Mouse (Mus musculus) intestine, embryonic 16.5 days (tissue): ENCODE measurements at regions not wholly inside any gene's neighbourhood (a gene's known extent, or its start where the extent isn't known, plus 50 kb on each side); places are given as distances from the start of the nearest gene placed in this dataset.
A peak's percentile ranks its signal among the peaks of the same experiment; 100 is the strongest.

Experiments used
- ATAC-seq: fragments of 200-750 bp; cut with Nextera tagmentation; 2 replicates; pipeline ENCODE4 v1.8.0; 2017; ENCODE audit warnings: moderate TSS enrichment, moderate library complexity
- H3K27ac ChIP-seq: fragments of 300-500 bp; sonication (generic); 2 replicates; pipeline ENCODE4 v1.5.1; 2014; ENCODE audit warnings: mild to moderate bottlenecking, low read length
- H3K27me3 ChIP-seq: fragments of 300-500 bp; sonication (generic); replicated peaks from 2 replicates; pipeline ENCODE4 v1.6.1; 2014; ENCODE audit warnings: low read length, control low read depth, mixed read lengths; ENCODE audit not compliant: control insufficient read depth, insufficient read depth
- H3K36me3 ChIP-seq: fragments of 300-500 bp; sonication (generic); 2 replicates; pipeline ENCODE4 v1.6.1; 2014; ENCODE audit warnings: low read length, control low read depth; ENCODE audit not compliant: control insufficient read depth, insufficient read depth
- H3K4me1 ChIP-seq: fragments of 300-500 bp; sonication (generic); 2 replicates; pipeline ENCODE4 v1.6.1; 2014; ENCODE audit warnings: low read length, control low read depth, mixed read lengths; ENCODE audit not compliant: control insufficient read depth, insufficient read depth
- H3K4me2 ChIP-seq: fragments of 300-500 bp; sonication (generic); 2 replicates; pipeline ENCODE4 v1.6.1; 2014; ENCODE audit warnings: low read depth, low read length, control low read depth
- H3K4me3 ChIP-seq: fragments of 300-500 bp; sonication (generic); 2 replicates; pipeline ENCODE4 v1.5.1; 2014; ENCODE audit warnings: mild to moderate bottlenecking, low read length
- H3K9ac ChIP-seq: fragments of 300-500 bp; sonication (generic); 2 replicates; pipeline ENCODE4 v1.6.1; 2014; ENCODE audit warnings: low read depth, low read length
- H3K9me3 ChIP-seq: fragments of 300-500 bp; sonication (generic); 2 replicates; pipeline ENCODE4 v1.6.1; 2016; ENCODE audit warnings: low read length, control low read depth; ENCODE audit not compliant: control insufficient read depth
- WGBS: fragments of 180-500 bp; shearing (Covaris S2); extraction: QIAGEN DNeasy Blood & Tissue Kit; methylation state at CpG from one replicate; pipeline ENCODE4 v1.1.7; 2014; 5-methylcytosine and 5-hydroxymethylcytosine counted together

- H3K36me3 ChIP-seq: no peaks in the 10 kb centered on the region
Measured at GRCm38 (mm10) chr1:105900158-105900557, 90.0 kb upstream of the Zcchc2 start.

GRCm38 (mm10) chr1:105900920-105901319 is 89.3 kb upstream of the Zcchc2 start:
- H3K4me1 ChIP-seq: no peaks in the 10 kb centered on the region
- H3K4me2 ChIP-seq: no peak overlapping the region
- no peak for ATAC-seq
- WGBS: 77% methylated on average over 7 of the region's 7 CpGs
- H3K9me3 ChIP-seq: no peaks in the 10 kb centered on the region
- no peak overlapping the region for H3K4me3 ChIP-seq
- no peaks in the 10 kb centered on the region for H3K27me3 ChIP-seq
- H3K27ac ChIP-seq: no peak overlapping the region
- no peaks in the 10 kb centered on the region for H3K36me3 ChIP-seq
- H3K9ac ChIP-seq: no peak overlapping the region

More at GRCm38 (mm10) chr1:105900158-105900557, 90.0 kb upstream of the Zcchc2 start:
- no peaks in the 10 kb centered on the region for H3K27me3 ChIP-seq
- H3K4me2 ChIP-seq: no peak overlapping the region
- H3K4me3 ChIP-seq: no peak overlapping the region
- no peak for ATAC-seq
- 72% methylated on average over 5 of the region's 5 CpGs for WGBS
- no peaks in the 10 kb centered on the region for H3K9me3 ChIP-seq
- H3K27ac ChIP-seq: no peak overlapping the region
- no peaks in the 10 kb centered on the region for H3K4me1 ChIP-seq
- H3K9ac ChIP-seq: no peak overlapping the region

GRCm38 (mm10) chr1:105903286-105904115 is 86.7 kb upstream of the Zcchc2 start:
- Histone ChIP-seq H3K4me2 (no peak overlapping the region), H3K27ac (no peak overlapping the region), H3K4me3 (no peak overlapping the region), H3K4me1 (0 out of 2 replicates have a peak, but pooled peaks cover 2% of the 10 kb centered on the region), H3K9ac (no peak overlapping the region), H3K9me3 (no peaks in the 10 kb centered on the region), H3K36me3 (no peaks in the 10 kb centered on the region), H3K27me3 (no peaks in the 10 kb centered on the region)
- WGBS: 68% methylated on average over 8 of the region's 8 CpGs
- ATAC-seq: no peak

- H3K27me3 ChIP-seq: no peaks in the 10 kb centered on the region
- no peak overlapping the region for H3K4me3 ChIP-seq
- no peak overlapping the region for H3K9ac ChIP-seq
- 0 out of 2 replicates have a peak, but pooled peaks cover 4% of the 10 kb centered on the region for H3K4me1 ChIP-seq
- H3K4me2 ChIP-seq: no peak overlapping the region
- H3K9me3 ChIP-seq: no peaks in the 10 kb centered on the region
- no peaks in the 10 kb centered on the region for H3K36me3 ChIP-seq
- ATAC-seq: no peak
- H3K27ac ChIP-seq: no peak overlapping the region
- 90% methylated on average over 3 of the region's 3 CpGs for WGBS
Measured at GRCm38 (mm10) chr1:105904737-105905136, 85.5 kb upstream of the Zcchc2 start.

GRCm38 (mm10) chr1:105905785-105906426 is 84.3 kb upstream of the Zcchc2 start:
- Histone ChIP-seq H3K9me3 (no peaks in the 10 kb centered on the region), H3K4me3 (no peak overlapping the region), H3K36me3 (no peaks in the 10 kb centered on the region), H3K9ac (no peak overlapping the region), H3K27ac (no peak overlapping the region), H3K4me1 (0 out of 2 replicates have a peak, but pooled peaks cover 4% of the 10 kb centered on the region), H3K4me2 (no peak overlapping the region), H3K27me3 (no peaks in the 10 kb centered on the region)
- ATAC-seq: no peak
- WGBS: 57% methylated on average over 9 of the region's 9 CpGs

- H3K27ac ChIP-seq: no peak overlapping the region
- H3K4me2 ChIP-seq: no peak overlapping the region
- H3K27me3 ChIP-seq: no peaks in the 10 kb centered on the region
- H3K4me1 ChIP-seq: 0 out of 2 replicates have a peak, but pooled peaks cover 4% of the 10 kb centered on the region
- H3K9ac ChIP-seq: no peak overlapping the region
- ATAC-seq: no peak
- WGBS: 73% methylated on average over 2 of the region's 2 CpGs
- H3K9me3 ChIP-seq: no peaks in the 10 kb centered on the region
- no peak overlapping the region for H3K4me3 ChIP-seq
- no peaks in the 10 kb centered on the region for H3K36me3 ChIP-seq
Measured at GRCm38 (mm10) chr1:105906427-105906798, 83.8 kb upstream of the Zcchc2 start.

- Histone ChIP-seq H3K9ac (no peak overlapping the region), H3K4me1 (0 out of 2 replicates have a peak, but pooled peaks cover 4% of the 10 kb centered on the region), H3K27ac (no peak overlapping the region), H3K27me3 (no peaks in the 10 kb centered on the region), H3K4me3 (no peak overlapping the region), H3K4me2 (no peak overlapping the region), H3K36me3 (no peaks in the 10 kb centered on the region), H3K9me3 (no peaks in the 10 kb centered on the region)
- WGBS: 34% methylated on average over 15 of the region's 15 CpGs
- ATAC-seq: peak; percentile 76
Measured at GRCm38 (mm10) chr1:105908029-105908876, 82.0 kb upstream of the Zcchc2 start.

GRCm38 (mm10) chr1:105909121-105909520 is 81.1 kb upstream of the Zcchc2 start:
- Histone ChIP-seq H3K4me3 (no peak overlapping the region), H3K27me3 (no peaks in the 10 kb centered on the region), H3K9ac (no peak overlapping the region), H3K9me3 (no peaks in the 10 kb centered on the region), H3K4me2 (no peak overlapping the region), H3K4me1 (0 out of 2 replicates have a peak, but pooled peaks cover 4% of the 10 kb centered on the region), H3K36me3 (no peaks in the 10 kb centered on the region), H3K27ac (no peak overlapping the region)
- ATAC-seq: 0 out of 2 replicates have a peak, but pooled peaks have one; percentile 55
- 66% methylated on average over 4 of the region's 4 CpGs for WGBS

GRCm38 (mm10) chr1:105911714-105912113 is 78.5 kb upstream of the Zcchc2 start:
- no peak for ATAC-seq
- 0 out of 2 replicates have a peak, but pooled peaks cover 4% of the 10 kb centered on the region for H3K4me1 ChIP-seq
- WGBS: 44% methylated on average over 3 of the region's 3 CpGs

More at GRCm38 (mm10) chr1:105911714-105912113, 78.5 kb upstream of the Zcchc2 start:
- H3K27me3 ChIP-seq: no peaks in the 10 kb centered on the region
- no peaks in the 10 kb centered on the region for H3K36me3 ChIP-seq
- no peak overlapping the region for H3K4me2 ChIP-seq
- no peak overlapping the region for H3K4me3 ChIP-seq
- H3K9ac ChIP-seq: no peak overlapping the region
- no peaks in the 10 kb centered on the region for H3K9me3 ChIP-seq
- H3K27ac ChIP-seq: no peak overlapping the region
